Mouse (Mus musculus): Measurements from ENCODE around the gene Nrp1. TPM values are rescaled to one million over a fixed set of nuclear protein-coding genes. Genes with fewer than 3 reads are reported as not detected.

Nrp1 gene
- polyA plus RNA-seq, 1 experiment from 2014 or later: 89.0 TPM

DNA sequence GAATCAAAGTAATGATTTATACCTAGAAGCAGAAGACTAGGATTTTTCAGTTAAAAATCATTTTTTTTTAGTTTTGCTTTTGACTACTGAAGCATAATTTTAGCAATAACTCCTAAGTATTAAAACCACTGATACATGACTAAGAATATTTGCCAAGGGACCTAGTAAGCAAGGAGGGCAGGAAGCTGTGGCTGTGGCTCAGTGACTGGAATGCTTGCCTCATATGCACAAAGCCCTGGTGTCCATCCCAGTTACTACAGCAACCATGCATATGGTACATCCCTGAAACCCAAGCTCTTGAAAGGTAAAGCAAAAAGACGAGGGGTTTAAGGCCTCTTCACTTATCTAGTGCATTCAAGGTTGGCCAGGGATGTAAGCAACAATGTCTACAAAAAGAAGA, 101.3 kb downstream of the Nrp1 start:
- Histone ChIP-seq H3K4me3 (no peak overlapping the region), H3K27ac (no peak overlapping the region), H3K9ac (no peak overlapping the region), H3K9me3 (no peaks in the 10 kb centered on the region), H3K36me3 (replicated peaks) (0 out of 2 replicates have a peak, but pooled peaks cover 6% of the 10 kb centered on the region), H3K27me3 (replicated peaks) (no peaks in the 10 kb centered on the region), H3K4me2 (no peak overlapping the region), H3K4me1 (no peaks in the 10 kb centered on the region)
- 36% methylated on average over 1 of the region's 1 CpGs for WGBS
- no peak for ATAC-seq (replicated peaks)

DNA sequence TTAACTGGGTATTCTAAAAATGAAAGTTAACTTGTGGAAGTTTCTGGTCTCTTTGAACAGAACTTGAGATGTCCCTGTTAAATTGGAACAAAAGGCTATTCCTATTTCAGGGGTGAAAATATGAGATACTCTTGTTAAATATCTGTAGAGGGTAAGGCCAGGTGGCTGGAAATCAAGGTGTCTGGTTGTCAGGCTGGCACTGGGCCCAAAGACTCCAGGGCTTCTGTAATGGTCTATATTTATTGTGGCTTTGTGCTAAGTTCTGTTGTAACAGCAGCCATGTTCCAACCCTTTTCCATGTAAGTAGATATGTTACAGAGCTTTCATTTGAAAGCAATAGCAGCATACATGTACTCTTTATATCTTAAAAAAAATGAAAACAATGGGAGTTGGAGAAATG, 103.3 kb downstream of the Nrp1 start:
- no peak for ATAC-seq (replicated peaks)
- H3K4me1 ChIP-seq: no peaks in the 10 kb centered on the region
- H3K27ac ChIP-seq: no peak overlapping the region
- no peak overlapping the region for H3K4me2 ChIP-seq
- H3K9me3 ChIP-seq: no peaks in the 10 kb centered on the region
- no peak overlapping the region for H3K4me3 ChIP-seq
- H3K9ac ChIP-seq: no peak overlapping the region
- no peaks in the 10 kb centered on the region for H3K27me3 ChIP-seq (replicated peaks)
- 0 out of 2 replicates have a peak, but pooled peaks cover 6% of the 10 kb centered on the region for H3K36me3 ChIP-seq (replicated peaks)

DNA sequence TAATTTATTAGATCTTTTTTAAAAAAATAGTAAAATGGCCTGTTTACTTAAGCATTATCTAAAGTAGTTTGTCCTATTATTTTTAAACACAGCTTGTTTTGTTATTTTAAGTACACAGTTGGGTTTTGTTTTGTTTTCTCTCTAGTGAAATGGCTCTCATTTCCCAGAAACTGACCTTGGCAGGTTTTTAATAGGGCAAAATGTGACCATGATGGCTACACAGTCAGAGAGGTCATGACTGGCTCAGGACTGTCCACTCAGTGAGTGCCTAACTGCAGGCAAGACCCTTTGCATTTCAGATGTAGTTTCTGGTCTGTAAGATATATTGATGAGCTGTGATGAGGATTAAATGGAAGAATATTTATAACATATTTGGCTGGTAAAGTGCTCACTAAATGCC, 104.8 kb downstream of the Nrp1 start:
- Histone ChIP-seq H3K9ac (no peak overlapping the region), H3K4me2 (no peak overlapping the region), H3K4me1 (no peaks in the 10 kb centered on the region), H3K9me3 (no peaks in the 10 kb centered on the region), H3K36me3 (replicated peaks) (0 out of 2 replicates have a peak, but pooled peaks cover 6% of the 10 kb centered on the region), H3K27me3 (replicated peaks) (no peaks in the 10 kb centered on the region), H3K4me3 (no peak overlapping the region), H3K27ac (no peak overlapping the region)
- no peak for ATAC-seq (replicated peaks)

DNA sequence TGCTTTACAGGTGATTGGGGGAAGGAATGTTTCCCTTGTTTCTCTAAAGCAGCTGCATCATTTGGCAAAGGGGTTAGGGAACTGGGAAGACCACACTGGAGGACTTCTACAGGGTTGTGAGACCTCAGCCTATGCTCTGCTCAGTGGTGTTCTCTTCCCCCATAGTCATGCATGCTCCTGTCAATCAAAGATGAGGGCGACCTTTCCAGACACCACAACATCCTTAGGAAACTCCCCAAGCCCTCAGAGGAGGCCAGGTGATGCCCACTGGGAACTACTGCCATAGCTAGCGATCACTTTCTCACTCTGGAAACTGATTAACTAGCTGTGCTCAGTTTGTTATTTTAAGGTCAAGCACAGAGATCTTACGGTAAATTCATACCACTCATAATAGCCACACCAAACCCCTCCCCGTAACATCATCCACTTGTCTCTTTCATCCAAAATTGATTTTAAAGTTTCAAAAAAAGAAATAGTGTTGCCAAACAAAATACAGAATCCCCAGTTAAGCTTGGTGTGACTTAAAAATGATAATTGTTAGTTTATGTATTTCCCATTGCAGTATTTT, 105.7 kb downstream of the Nrp1 start:
- no peak for ATAC-seq (replicated peaks)

DNA sequence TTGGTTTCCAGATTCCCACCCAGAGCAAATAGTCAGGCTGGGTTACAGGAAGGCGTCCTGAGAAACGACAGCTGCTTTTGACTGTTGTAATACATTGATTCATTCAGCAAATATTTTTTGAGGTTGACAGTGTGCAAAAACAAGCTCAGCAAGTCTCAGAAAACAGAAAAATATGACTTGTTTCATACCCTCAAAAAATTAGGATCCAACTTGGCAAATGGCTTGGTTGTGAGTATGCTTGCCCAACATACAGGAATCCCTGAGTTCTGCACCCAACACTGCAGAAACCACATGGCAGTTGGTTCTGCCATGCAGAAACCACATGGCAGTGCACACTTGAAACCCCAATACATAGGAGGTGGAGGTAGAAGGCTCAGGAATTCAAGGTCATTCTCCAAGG, 107.1 kb downstream of the Nrp1 start:
- no peaks in the 10 kb centered on the region for H3K4me1 ChIP-seq
- no peaks in the 10 kb centered on the region for H3K27me3 ChIP-seq (replicated peaks)
- no peak overlapping the region for H3K9ac ChIP-seq
- no peak overlapping the region for H3K4me3 ChIP-seq
- no peaks in the 10 kb centered on the region for H3K9me3 ChIP-seq
- H3K36me3 ChIP-seq (replicated peaks): 0 out of 2 replicates have a peak, but pooled peaks cover 10% of the 10 kb centered on the region
- 95% methylated on average over 2 of the region's 2 CpGs for WGBS
- ATAC-seq (replicated peaks): no peak
- H3K27ac ChIP-seq: no peak overlapping the region
- H3K4me2 ChIP-seq: no peak overlapping the region

More for the DNA sequence above, 105.7 kb downstream of the Nrp1 start:
- H3K4me1 ChIP-seq: no peaks in the 10 kb centered on the region
- 0 out of 2 replicates have a peak, but pooled peaks cover 10% of the 10 kb centered on the region for H3K36me3 ChIP-seq (replicated peaks)
- 88% methylated on average over 4 of the region's 4 CpGs for WGBS
- no peak overlapping the region for H3K27ac ChIP-seq
- H3K27me3 ChIP-seq (replicated peaks): no peaks in the 10 kb centered on the region
- no peak overlapping the region for H3K4me3 ChIP-seq
- H3K9me3 ChIP-seq: no peaks in the 10 kb centered on the region
- H3K4me2 ChIP-seq: no peak overlapping the region
- H3K9ac ChIP-seq: no peak overlapping the region

DNA sequence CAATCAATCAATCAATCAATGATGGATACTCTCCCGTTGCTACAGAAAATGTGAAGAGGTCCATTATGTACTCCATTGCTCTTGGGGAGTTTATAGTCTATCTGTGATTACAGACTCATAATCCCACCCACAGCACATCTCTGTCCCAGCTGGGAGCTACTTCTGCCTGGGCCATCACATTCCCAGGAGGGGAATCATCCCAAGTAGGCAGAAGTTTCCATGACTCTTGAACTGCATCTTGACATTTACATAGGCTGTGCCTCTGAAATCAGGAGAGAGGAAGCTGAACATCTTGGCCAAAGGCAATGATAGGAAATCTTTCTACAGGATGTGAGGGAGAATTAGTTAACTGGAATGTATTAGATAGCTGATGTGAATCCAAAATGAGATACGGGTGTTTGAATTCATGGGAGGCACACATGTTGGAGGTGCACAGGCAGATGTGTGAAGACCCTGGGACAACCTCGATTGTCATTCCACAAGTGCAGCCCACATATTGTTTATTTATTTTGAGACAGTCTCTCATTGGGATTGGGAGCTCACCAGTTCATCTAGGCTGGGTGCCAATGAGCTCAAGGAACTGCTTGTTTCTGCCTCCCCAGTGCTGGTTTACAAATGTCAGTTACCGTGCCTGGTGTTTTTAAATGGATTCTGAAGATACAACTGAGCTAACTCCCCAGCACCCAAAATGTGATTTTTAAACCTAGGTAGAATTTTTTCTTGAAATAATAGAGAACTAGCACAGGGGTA, 108.5 kb downstream of the Nrp1 start:
- Histone ChIP-seq H3K9me3 (no peaks in the 10 kb centered on the region), H3K4me2 (no peak overlapping the region), H3K4me3 (no peak overlapping the region), H3K27me3 (replicated peaks) (no peaks in the 10 kb centered on the region), H3K9ac (no peak overlapping the region), H3K36me3 (replicated peaks) (0 out of 2 replicates have a peak, but pooled peaks cover 10% of the 10 kb centered on the region), H3K4me1 (no peaks in the 10 kb centered on the region), H3K27ac (no peak overlapping the region)
- no peak for ATAC-seq (replicated peaks)
- WGBS: 81% methylated on average over 4 of the region's 4 CpGs

DNA sequence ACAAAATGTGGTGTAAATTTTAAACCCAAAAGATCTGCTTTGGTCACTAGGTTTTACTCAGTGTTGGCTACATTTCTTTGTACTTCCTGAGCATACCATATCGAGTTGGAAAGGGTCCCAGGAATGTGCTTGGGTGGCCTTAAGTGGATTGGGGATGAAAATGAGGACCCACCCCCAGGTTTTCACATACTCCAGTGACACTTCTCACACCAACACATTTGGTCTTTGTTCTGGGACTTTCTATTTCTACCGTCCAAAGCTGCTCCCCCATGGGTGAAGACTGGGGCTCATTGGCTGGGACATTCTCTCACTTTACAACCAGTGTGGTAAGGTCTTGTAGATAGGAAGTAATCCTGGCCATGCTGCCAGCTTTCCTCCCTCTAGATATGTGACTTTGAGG, 111.7 kb downstream of the Nrp1 start:
- Histone ChIP-seq H3K4me2 (no peak overlapping the region), H3K9ac (no peak overlapping the region), H3K4me3 (no peak overlapping the region), H3K4me1 (no peaks in the 10 kb centered on the region), H3K36me3 (replicated peaks) (0 out of 2 replicates have a peak, but pooled peaks cover 8% of the 10 kb centered on the region), H3K27ac (no peak overlapping the region), H3K27me3 (replicated peaks) (no peaks in the 10 kb centered on the region), H3K9me3 (no peaks in the 10 kb centered on the region)
- WGBS: 71% methylated on average over 2 of the region's 2 CpGs
- no peak for ATAC-seq (replicated peaks)

DNA sequence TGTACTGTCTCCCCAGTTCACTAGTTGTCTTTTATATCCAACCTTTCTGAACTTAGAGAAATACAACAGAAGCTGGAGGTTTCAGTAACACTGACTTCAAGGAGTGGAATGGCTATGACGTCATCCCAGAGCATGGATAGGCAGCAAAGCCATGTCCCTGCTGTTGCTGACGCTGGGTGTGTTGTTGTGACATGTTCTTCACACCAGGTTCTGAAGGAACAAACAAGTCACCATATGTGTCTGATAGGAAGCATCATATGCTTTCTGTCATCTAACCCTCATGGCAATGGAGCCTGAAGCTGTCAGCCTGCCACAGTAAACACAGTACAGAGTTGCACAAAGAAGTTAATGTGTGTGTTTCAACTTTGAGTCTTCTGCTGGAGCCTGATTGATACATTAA, 112.8 kb downstream of the Nrp1 start:
- no peak for ATAC-seq (replicated peaks)
- Histone ChIP-seq H3K9ac (no peak overlapping the region), H3K27ac (no peak overlapping the region), H3K4me2 (no peak overlapping the region), H3K4me3 (no peak overlapping the region), H3K27me3 (replicated peaks) (no peaks in the 10 kb centered on the region), H3K9me3 (no peaks in the 10 kb centered on the region), H3K36me3 (replicated peaks) (0 out of 2 replicates have a peak, but pooled peaks cover 8% of the 10 kb centered on the region), H3K4me1 (no peaks in the 10 kb centered on the region)
- 93% methylated on average over 2 of the region's 2 CpGs for WGBS

DNA sequence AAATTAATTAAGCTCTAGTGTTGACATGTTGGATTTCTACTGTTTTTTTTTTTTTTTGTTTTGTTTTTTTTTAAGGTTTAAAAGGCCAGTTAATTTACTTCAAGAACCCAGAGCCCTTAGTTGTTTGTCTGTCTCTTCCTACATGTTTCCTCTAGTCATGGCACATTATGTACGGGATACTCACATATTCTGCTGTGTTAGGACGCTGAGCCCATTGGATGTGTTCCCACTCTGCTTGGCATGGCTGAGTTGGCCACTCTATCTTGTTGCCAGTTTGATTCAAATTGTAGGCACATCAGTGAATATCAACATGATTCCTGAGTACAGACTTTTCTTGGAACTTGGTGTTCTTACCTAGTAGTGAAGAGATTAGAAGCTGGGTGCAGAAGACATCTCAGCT, 114.5 kb downstream of the Nrp1 start:
- Histone ChIP-seq H3K9me3 (no peaks in the 10 kb centered on the region), H3K9ac (no peak overlapping the region), H3K4me1 (no peaks in the 10 kb centered on the region), H3K27ac (no peak overlapping the region), H3K36me3 (replicated peaks) (0 out of 2 replicates have a peak, but pooled peaks cover 8% of the 10 kb centered on the region), H3K4me3 (no peak overlapping the region), H3K4me2 (no peak overlapping the region), H3K27me3 (replicated peaks) (no peaks in the 10 kb centered on the region)
- WGBS: 87% methylated on average over 2 of the region's 2 CpGs
- ATAC-seq (replicated peaks): no peak

DNA sequence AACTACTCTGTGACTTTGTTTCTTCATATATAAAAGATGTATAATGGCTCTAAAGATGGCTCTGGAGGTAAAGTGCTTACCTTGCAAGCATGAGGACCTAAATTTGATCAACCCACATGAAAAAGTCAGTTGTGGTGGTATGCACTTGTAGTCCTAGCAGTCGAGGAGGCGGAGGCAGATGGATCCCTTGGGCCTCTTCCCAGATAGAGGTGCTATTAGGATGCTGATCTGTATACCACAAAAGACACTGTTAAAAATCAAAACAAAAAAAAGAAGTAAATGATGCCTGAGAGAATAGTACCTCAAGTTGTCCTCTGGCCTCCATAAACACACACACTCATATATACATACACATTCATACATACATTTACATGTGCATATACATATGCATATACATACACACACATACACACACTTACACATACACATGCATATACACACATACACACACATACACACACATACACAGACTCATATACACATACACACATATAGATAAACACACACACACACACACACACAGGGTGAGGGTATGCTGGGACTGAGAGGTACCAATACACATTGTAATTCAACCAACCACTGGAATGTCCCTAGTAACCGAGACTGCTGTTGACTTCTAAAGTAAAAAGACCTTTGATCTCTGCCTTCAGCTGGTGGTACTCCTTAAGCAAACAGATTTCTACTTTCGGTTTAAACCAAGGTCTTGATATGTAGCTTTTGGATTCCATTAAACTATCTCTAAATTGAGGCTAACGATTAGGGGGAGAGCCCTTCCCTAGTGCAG, 115.2 kb downstream of the Nrp1 start:
- Histone ChIP-seq H3K27me3 (replicated peaks) (no peaks in the 10 kb centered on the region), H3K4me3 (no peak overlapping the region), H3K9ac (no peak overlapping the region), H3K9me3 (no peaks in the 10 kb centered on the region), H3K36me3 (replicated peaks) (0 out of 2 replicates have a peak, but pooled peaks cover 3% of the 10 kb centered on the region), H3K27ac (no peak overlapping the region), H3K4me1 (no peaks in the 10 kb centered on the region), H3K4me2 (no peak overlapping the region)
- 78% methylated on average over 5 of the region's 5 CpGs for WGBS
- ATAC-seq (replicated peaks): no peak

DNA sequence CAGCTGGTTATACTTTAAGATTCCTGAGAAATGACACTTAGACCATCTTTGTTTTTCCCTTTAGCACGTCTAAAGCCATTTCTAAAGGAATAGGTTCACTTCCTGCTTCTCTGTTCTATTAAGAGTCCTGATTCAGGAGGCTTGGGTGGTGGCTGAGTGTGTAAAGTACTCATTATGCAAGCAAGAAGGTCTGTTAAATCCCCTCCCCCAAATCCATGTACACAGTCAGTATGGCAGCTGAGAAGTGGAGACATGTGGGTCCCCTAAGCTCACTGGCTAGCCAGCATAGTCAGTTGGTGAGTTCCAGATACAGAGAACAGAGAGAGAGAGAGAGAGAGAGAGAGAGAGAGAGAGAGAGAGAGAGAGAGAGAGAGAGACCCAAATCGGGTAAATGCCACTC, 116.2 kb downstream of the Nrp1 start:
- Histone ChIP-seq H3K4me2 (no peak overlapping the region), H3K9ac (no peak overlapping the region)
- 51% methylated on average over 2 of the region's 2 CpGs for WGBS

DNA sequence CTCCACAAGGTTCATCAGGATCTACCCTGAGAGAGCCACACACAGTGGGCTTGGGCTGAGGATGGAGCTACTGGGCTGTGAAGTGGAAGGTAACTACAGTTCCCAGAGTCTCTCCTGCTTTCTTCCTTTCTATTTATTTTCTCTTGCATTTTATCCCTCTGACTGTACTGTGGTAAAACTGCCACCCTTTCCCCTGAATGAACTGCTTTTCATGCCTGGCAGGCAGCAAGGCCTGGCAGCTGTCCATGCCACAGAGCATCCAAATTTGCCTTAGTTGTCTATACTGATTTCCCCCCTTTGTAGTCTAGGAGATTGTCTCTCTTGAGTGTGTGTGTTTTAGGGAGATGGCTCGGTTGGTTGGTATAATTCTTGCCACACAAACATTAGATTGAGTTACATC, 117.8 kb downstream of the Nrp1 start:
- no peak for ATAC-seq (replicated peaks)
- WGBS: 81% methylated on average over 1 of the region's 1 CpGs
- H3K4me2 ChIP-seq: no peak overlapping the region

More for the DNA sequence above, 116.2 kb downstream of the Nrp1 start:
- Histone ChIP-seq H3K27me3 (replicated peaks) (no peaks in the 10 kb centered on the region), H3K9me3 (no peaks in the 10 kb centered on the region), H3K4me3 (no peak overlapping the region), H3K27ac (no peak overlapping the region), H3K4me1 (no peaks in the 10 kb centered on the region), H3K36me3 (replicated peaks) (no peaks in the 10 kb centered on the region)
- ATAC-seq (replicated peaks): no peak

More for the DNA sequence above, 117.8 kb downstream of the Nrp1 start:
- Histone ChIP-seq H3K9me3 (no peaks in the 10 kb centered on the region), H3K9ac (no peak overlapping the region), H3K4me3 (no peak overlapping the region), H3K36me3 (replicated peaks) (no peaks in the 10 kb centered on the region), H3K4me1 (no peaks in the 10 kb centered on the region), H3K27me3 (replicated peaks) (no peaks in the 10 kb centered on the region), H3K27ac (peak overlapping the region; percentile 5; the same call in 1 of the 2 replicates)
